ENCODE assay signal across 11 mouse cellular contexts in the genomic region with DNA sequence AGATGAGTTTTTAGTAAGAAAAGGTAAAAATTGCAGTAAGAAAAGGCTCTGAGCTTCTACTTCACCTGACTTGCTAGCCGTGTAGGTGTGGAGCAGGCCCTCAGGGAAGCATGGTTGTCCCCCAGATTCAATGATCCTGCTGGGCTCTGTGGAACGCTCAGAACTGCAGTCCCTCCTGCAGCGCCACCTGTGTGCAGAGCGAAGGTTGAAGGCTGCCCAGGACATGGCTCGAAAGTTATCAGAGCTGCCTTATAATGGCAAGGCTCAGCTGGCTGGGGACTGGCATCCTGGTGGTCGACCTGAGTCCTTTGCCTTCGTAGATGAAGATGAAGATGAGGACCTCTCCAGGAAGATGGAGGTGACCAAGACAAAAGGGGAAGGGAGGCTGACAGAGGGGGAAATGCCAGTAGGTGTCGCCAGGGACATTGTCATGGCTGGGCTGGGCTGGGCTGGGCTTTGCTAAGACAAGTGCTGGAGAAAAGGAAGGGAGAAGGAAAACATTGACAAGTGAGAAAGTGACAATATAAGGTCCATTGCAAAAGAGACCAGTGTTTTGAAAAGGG. TPM values are rescaled to one million over a fixed set of nuclear protein-coding genes. Genes with fewer than 3 reads are reported as not detected.
DNase-seq lines count a peak whose midpoint lies in the region; ATAC-seq lines count a peak whose summit lies in the region.
"Had no signal": no experiment of that assay in that cellular context is flagged by ENCODE, and none has a peak within 500 bp of the region (broad histone marks: within the 10 kb centered on the region; RNA-seq: fewer than 3 reads in every experiment).

No protein-coding gene starts in this region.

- WGBS in kidney, embryonic 15.5 days: 47% methylated on average over 8 of the region's 8 CpGs

- no peaks in the 10 kb centered on the region for H3K9me3 ChIP-seq in kidney, embryonic 15.5 days (replicated peaks)
- H3K9me3 ChIP-seq: limb, embryonic 12.5 days had no signal

- H3K9ac ChIP-seq in kidney, embryonic 15.5 days: no peak overlapping the region
- H3K9ac ChIP-seq: limb, embryonic 12.5 days had no signal

- H3K4me3 ChIP-seq in kidney, embryonic 15.5 days (replicated peaks): no peak overlapping the region
- H3K4me3 ChIP-seq: limb, embryonic 12.5 days; myocyte had no signal

- DNase-seq in cerebellum, adult 9-10 months: peak; percentile 44
- no peak for DNase-seq in cerebellum, adult 11 months
- DNase-seq in kidney, postnatal 10 days: peak; percentile 28
- DNase-seq in thymus, postnatal 4 days: peak; percentile 26
- no peak for DNase-seq in thymus, postnatal 0 days (ENCODE audit: low spot score)
- no peak for DNase-seq in urinary bladder, adult 18-20 months (ENCODE audit: low spot score in 2 of 2)
- DNase-seq in spleen, postnatal 4 days (ENCODE audit: low spot score in 2 of 2): no peak
- DNase-seq: gastrocnemius, postnatal 10 days had no signal

- H3K27me3 ChIP-seq in kidney, embryonic 15.5 days: no peaks in the 10 kb centered on the region
- H3K27me3 ChIP-seq: limb, embryonic 12.5 days had no signal

- H3K36me3 ChIP-seq in kidney, embryonic 15.5 days: peaks cover 3% of the 10 kb centered on the region; the same call in 1 of the 2 replicates

- H3K4me1 ChIP-seq in kidney, embryonic 15.5 days: no peaks in the 10 kb centered on the region
- H3K4me1 ChIP-seq: limb, embryonic 12.5 days had no signal

- ATAC-seq in kidney, embryonic 15.5 days (replicated peaks; ENCODE audit: low FRiP score): no peak

- no peak overlapping the region for H3K27ac ChIP-seq in kidney, embryonic 15.5 days
- H3K27ac ChIP-seq: limb, embryonic 12.5 days had no signal

- no peak overlapping the region for H3K4me2 ChIP-seq in kidney, embryonic 15.5 days
- H3K4me2 ChIP-seq: limb, embryonic 12.5 days had no signal

RNA-seq across cellular contexts. Expression of gene Fam131b, which starts 14.5 kb away (rescaled TPM):
- polyA plus RNA-seq in kidney, embryonic 15.5 days (2015; fragmentation: Nextera tagmentation; extraction: Ambion mirVana): 0.24 and 0.26 TPM in 2 replicates
- 0.07 TPM in 1 of 2 replicates, not detected in the other for polyA plus RNA-seq in thymus, postnatal 0 days (2015; fragmentation: Nextera tagmentation; extraction: Ambion mirVana)

RNA-seq across cellular contexts. Expression of gene Clcn1, which starts 23.4 kb away (rescaled TPM):
- 0.18 and 0.28 TPM in 2 replicates for polyA plus RNA-seq in kidney, embryonic 15.5 days (2015; fragmentation: Nextera tagmentation; extraction: Ambion mirVana)
- polyA plus RNA-seq in thymus, postnatal 0 days (2015; fragmentation: Nextera tagmentation; extraction: Ambion mirVana): 0.10 and 0.26 TPM in 2 replicates

RNA-seq across cellular contexts. Expression of gene Zyx, which starts 39.5 kb away (rescaled TPM):
- 102 and 127 TPM in 2 replicates for polyA plus RNA-seq in kidney, embryonic 15.5 days (2015; fragmentation: Nextera tagmentation; extraction: Ambion mirVana)
- 60.7 and 64.4 TPM in 2 replicates for polyA plus RNA-seq in thymus, postnatal 0 days (2015; fragmentation: Nextera tagmentation; extraction: Ambion mirVana)

RNA-seq across cellular contexts. Expression of gene Casp2, which starts 45.1 kb away (rescaled TPM):
- polyA plus RNA-seq in kidney, embryonic 15.5 days (2015; fragmentation: Nextera tagmentation; extraction: Ambion mirVana): 57.0 and 60.0 TPM in 2 replicates
- 72.7 and 74.5 TPM in 2 replicates for polyA plus RNA-seq in thymus, postnatal 0 days (2015; fragmentation: Nextera tagmentation; extraction: Ambion mirVana)

RNA-seq across cellular contexts. Expression of gene Tmem139, which starts 48.1 kb away (rescaled TPM):
- 3.0 and 3.1 TPM in 2 replicates for polyA plus RNA-seq in kidney, embryonic 15.5 days (2015; fragmentation: Nextera tagmentation; extraction: Ambion mirVana)
- polyA plus RNA-seq in thymus, postnatal 0 days (2015; fragmentation: Nextera tagmentation; extraction: Ambion mirVana): 0.43 and 0.54 TPM in 2 replicates
- polyA plus RNA-seq: myocyte had no signal

Comparison
In these comparisons a context has a peak if more than half of its experiments do, and no peak if none do; other contexts are left out.
1. DNase-seq: peak in cerebellum, adult 9-10 months (single experiment), kidney, postnatal 10 days (single experiment) and thymus, postnatal 4 days (single experiment); none in cerebellum, adult 11 months (single experiment), thymus, postnatal 0 days (single experiment), urinary bladder, adult 18-20 months (0 of 2) and spleen, postnatal 4 days (0 of 2).